Mouse (Mus musculus): Measurements from ENCODE around the gene Vmn2r75. TPM values are rescaled to one million over a fixed set of nuclear protein-coding genes. Genes with fewer than 3 reads are reported as not detected.

Vmn2r75 gene
- not detected in 2 replicates for polyA plus RNA-seq (2021; fragmentation: Nextera tagmentation)
- long read RNA-seq, experiment 1: 0 reads
- long read RNA-seq, experiment 2: 0 reads

DNA sequence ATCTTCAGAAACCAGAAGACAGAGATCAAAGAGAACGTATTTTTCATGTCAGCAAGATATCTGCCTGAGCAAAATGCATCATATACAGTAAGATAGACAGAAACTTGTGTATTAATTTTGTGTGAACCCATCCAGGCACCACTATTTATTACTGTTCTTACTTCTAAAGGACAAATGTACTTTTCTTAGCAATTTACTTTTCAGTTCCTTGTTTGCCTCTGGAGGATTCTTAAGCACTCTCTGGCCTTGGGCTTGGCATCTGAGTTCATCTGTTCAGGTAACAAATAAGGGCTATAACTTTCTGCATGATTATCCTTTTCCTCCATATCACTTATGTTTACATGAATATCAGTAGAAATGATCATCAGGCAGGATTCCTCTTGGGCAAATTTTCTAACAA is at the start of gene Vmn2r75:
Vmn2r75 (minus strand) TSS at position 101 of the 400 bp plus-strand sequence.

Other genes starting within 250 kb of the Vmn2r75 start
- gene Vmn2r74, start 210.1 kb downstream of the Vmn2r75 start, polyA plus RNA-seq (2021; fragmentation: Nextera tagmentation): not detected in 2 replicates
- 0.01 TPM in 1 of 2 replicates, not detected in the other for gene Vmn2r76, start 74.5 kb upstream of the Vmn2r75 start, polyA plus RNA-seq (2021; fragmentation: Nextera tagmentation)
- not detected in 2 replicates for gene Olfr310, start 105.4 kb upstream of the Vmn2r75 start, polyA plus RNA-seq (2021; fragmentation: Nextera tagmentation)
- gene Olfr309, start 141.9 kb upstream of the Vmn2r75 start, polyA plus RNA-seq (2021; fragmentation: Nextera tagmentation): not detected in 2 replicates
- not detected in 2 replicates for gene Olfr308, start 153.9 kb upstream of the Vmn2r75 start, polyA plus RNA-seq (2021; fragmentation: Nextera tagmentation)
- gene Olfr307, start 165.8 kb upstream of the Vmn2r75 start, polyA plus RNA-seq (2021; fragmentation: Nextera tagmentation): not detected in 2 replicates
- not detected in 2 replicates for gene Olfr305, start 195.2 kb upstream of the Vmn2r75 start, polyA plus RNA-seq (2021; fragmentation: Nextera tagmentation)
- not detected in 2 replicates for gene Olfr304, start 214.9 kb upstream of the Vmn2r75 start, polyA plus RNA-seq (2021; fragmentation: Nextera tagmentation)
- not detected in 2 replicates for gene Olfr303, start 226.0 kb upstream of the Vmn2r75 start, polyA plus RNA-seq (2021; fragmentation: Nextera tagmentation)
- gene Olfr301, start 232.1 kb upstream of the Vmn2r75 start, polyA plus RNA-seq (2021; fragmentation: Nextera tagmentation): not detected in 2 replicates

Data from left cerebral cortex, adult 6 months (tissue).